Mouse (Mus musculus) olfactory bulb, adult 2 months (tissue): Measurements from ENCODE around the gene Vps54. TPM values are rescaled to one million over a fixed set of nuclear protein-coding genes. Genes with fewer than 3 reads are reported as not detected.
"Not testable (repeated sequence)": the region's sequence is repeated elsewhere in the genome, so short reads cannot be mapped to it uniquely, and the experiment has no call there.

Source experiments
- H3K27ac ChIP-seq: fragments of 200-500 bp; 2 replicates; pipeline ENCODE4 v1.5.1; 2012; ENCODE audit warnings: low read depth, low read length; ENCODE audit not compliant: insufficient read depth
- H3K4me1 ChIP-seq: fragments of 200-500 bp; 2 replicates; pipeline ENCODE4 v1.6.1; 2012; ENCODE audit warnings: low read length; ENCODE audit not compliant: control insufficient read depth, insufficient read depth
- H3K4me3 ChIP-seq: fragments of 200-500 bp; 2 replicates; pipeline ENCODE4 v1.5.1; 2012; ENCODE audit warnings: mild to moderate bottlenecking, low read depth, low read length, moderate library complexity; ENCODE audit not compliant: insufficient read depth
- CTCF ChIP-seq: fragments of 200-500 bp; IDR thresholded peaks from 2 replicates; pipeline ENCODE4 v1.5.1; 2012; ENCODE audit warnings: low read depth, mild to moderate bottlenecking, low read length, moderate library complexity; ENCODE audit not compliant: insufficient read depth
- POLR2A ChIP-seq: fragments of 200-500 bp; IDR thresholded peaks from 2 replicates; pipeline ENCODE4 v1.6.1; 2012; ENCODE audit warnings: mild to moderate bottlenecking, low read depth, low read length, moderate library complexity; ENCODE audit not compliant: insufficient read depth
- WGBS: fragments of 180-500 bp; shearing (Covaris S2); methylation state at CpG from one replicate; pipeline ENCODE4 v1.1.7; 2018; 5-methylcytosine and 5-hydroxymethylcytosine counted together
- polyA plus RNA-seq: library from polyadenylated mRNA; stranded (reverse); fragments of >200 nt; gene quantifications from 2 replicates; pipeline ENCODE4 v1.2.4, GENCODE M21; 2012; ENCODE audit warnings: low replicate concordance; ENCODE audit not compliant: missing spikeins, insufficient read depth, insufficient read length

The Vps54 gene
- not detected in 2 replicates for polyA plus RNA-seq

DNA sequence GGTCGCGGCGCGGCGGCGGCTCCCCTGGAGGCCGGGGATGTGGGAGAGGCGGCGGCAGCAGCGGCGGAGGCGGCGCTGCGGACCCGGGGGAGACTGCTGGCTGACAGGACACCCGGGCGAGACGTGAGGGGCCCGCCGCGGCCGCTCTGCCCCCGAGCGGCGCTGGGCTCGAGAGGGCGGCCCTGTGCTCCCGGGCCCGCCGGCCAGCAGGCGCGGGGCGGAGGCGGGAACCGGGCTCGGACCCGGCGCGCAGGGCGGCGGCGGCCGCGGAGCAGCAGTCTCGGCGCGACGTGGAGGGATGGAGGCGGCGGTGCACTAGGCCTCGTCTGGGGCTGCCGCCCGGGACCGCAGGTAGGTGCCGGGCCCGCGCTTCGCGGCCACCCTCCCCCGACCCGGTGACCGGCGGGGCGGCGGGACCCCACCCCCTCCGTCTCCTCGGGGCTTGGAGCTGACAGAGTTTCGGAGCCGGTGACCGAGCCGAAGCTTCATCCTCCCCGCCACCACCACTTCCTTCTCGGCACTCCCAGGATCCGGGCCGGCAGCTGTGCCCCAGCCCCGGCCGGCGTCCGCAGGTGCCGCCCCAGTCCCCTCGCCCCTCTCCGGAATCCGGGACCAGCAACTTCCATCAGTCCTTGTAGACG is at the start of gene Vps54:
Vps54 (plus strand) TSS at position 261 of the 641 bp plus-strand sequence.
- TF ChIP-seq POLR2A, result no peak; the same call in 1 of the 2 replicates
- TF ChIP-seq CTCF, result no peak
- 3% methylated on average over 84 of the region's 84 CpGs for WGBS
- Histone ChIP-seq H3K4me1 (no peaks in the 10 kb centered on the region), H3K27ac (peak within 1 kb of the TSS; percentile 92), H3K4me3 (peak within 1 kb of the TSS; percentile 97)

DNA sequence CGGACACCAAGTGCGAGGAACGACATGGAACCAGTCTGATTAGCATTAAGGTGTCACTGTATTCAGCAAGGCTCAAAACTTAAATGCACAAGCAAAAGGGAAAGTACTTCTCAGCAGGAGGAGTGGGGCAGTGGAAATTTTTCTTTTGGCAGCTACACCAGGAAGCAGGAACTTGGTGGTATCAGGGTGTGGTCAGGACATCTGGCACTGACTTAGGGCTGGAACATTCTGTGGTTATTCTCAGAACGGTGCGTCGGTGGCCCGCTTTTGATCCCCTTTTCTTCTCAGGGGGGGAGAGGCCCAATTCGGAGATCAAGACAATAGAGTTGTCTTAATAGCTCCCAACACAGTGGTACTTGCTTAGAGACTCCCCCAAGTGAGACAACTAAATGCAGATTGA is 47.3 kb upstream of the Vps54 start:
- WGBS, result 84% methylated on average over 8 of the region's 8 CpGs
- H3K4me3 ChIP-seq, H3K27ac ChIP-seq, H3K4me1 ChIP-seq: not testable (repeated sequence)

DNA sequence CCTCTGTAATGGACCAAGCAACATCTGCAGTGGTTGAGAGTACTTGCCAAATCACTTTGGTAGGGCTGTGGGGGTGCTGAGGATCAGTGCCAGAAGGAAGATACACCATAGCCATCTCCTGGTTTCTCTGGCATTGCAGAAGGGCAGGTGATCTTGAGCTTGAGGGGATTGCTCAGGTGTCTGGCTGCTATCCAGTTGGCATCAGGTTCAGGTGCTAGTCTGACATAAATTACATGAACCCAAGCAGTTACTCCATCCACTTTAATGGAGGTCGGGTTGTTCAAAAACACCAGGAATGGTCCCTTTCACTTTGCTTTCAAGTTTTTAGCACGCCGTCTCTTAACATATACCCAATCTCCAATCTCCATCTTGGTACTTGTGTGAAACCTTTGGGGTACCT is 44.2 kb upstream of the Vps54 start:
- no peaks in the 10 kb centered on the region for H3K4me1 ChIP-seq
- TF ChIP-seq CTCF, result no peak
- TF ChIP-seq POLR2A, result no peak
- H3K4me3 ChIP-seq, result no peak overlapping the region
- 94% methylated on average over 3 of the region's 3 CpGs for WGBS
- H3K27ac ChIP-seq, result no peak overlapping the region

DNA sequence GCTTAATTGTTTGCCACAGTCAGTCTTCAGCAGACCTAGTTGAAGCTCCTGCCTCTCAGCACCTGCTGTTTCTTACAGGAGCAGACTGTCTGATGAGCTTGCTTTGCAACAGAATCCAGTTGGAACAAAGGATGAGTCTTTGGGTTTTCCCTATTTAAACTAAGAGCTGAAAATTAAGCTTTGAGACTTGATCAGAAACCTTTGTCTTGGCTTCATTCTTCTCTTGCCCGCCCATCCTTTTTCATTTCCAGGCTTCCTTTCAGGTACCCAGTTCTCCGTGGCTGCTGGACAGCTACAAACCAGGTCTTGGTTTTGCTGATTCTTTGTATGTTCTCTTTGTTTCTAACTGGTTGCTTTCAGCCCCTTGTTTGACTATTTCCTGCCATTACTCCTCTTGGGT is 30.0 kb upstream of the Vps54 start:
- H3K4me1 ChIP-seq, result no peaks in the 10 kb centered on the region
- whole genome bisulfite sequencing, result 66% methylated on average over 2 of the region's 2 CpGs
- no peak overlapping the region for H3K4me3 ChIP-seq
- TF ChIP-seq CTCF (no peak), POLR2A (no peak)
- H3K27ac ChIP-seq, result no peak overlapping the region

DNA sequence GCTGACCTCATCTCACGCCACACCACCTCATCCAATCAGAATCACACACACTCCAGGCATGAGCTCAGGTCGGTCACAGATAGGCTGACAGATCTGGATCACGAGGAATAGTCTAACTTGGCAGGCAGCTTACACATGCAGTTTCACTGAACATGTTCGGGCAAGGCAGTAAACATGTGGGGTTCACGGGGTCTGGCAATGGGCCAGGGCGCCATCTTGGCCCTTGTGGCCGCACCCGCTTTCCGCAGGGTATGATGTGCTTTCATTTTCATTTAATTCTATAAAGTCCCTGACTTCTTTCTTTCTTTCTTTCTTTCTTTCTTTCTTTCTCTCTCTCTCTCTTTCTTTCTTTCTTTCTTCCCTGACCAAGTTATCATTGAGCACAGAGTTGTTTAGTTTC is 29.4 kb upstream of the Vps54 start:
- WGBS, result 95% methylated on average over 9 of the region's 9 CpGs
- not testable (repeated sequence) for H3K27ac ChIP-seq, H3K4me1 ChIP-seq, H3K4me3 ChIP-seq

DNA sequence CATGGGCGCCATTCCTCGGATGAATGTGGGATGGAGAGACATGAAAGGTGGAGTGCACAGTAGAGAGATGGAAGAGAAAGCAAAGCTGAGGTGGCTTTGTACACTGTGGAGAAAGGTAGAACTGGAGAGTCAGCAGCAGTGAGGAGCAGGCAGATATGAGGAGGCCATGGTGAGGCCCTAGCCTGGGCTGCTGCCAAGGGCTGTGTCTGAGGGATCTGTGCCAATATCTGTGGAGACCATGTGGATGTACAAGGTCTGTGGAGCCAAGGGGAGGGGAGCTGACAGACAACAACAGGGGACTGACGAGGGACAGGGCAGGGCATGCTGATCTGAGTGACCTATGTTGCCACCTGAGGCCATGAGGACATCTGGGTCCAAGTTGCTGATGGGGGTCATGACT is 21.7 kb upstream of the Vps54 start:
- Histone ChIP-seq H3K27ac (no peak overlapping the region), H3K4me1 (no peaks in the 10 kb centered on the region), H3K4me3 (no peak overlapping the region)
- TF ChIP-seq POLR2A (no peak), CTCF (no peak)
- 81% methylated on average over 3 of the region's 3 CpGs for WGBS

DNA sequence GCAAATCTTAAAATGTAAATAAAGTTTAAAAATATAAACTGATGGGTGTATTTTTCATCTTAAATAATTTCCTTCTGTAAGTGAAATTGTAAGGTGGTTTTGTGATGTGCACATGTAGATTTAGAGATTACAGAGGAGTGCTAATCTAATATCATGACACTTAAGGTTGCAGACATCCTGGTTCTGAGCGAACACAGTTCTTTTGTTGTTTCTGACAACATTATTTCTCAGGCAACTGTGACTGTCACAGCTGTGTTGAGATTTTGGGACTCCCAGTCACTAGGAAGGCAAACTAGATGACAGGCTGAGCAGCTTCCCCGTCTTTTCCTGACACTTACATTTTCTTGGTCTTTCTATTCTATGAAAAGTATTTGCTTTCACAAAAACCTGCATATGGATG is 19.8 kb upstream of the Vps54 start:
- H3K4me3 ChIP-seq, result no peak overlapping the region
- no peak for TF ChIP-seq POLR2A
- 89% methylated on average over 2 of the region's 2 CpGs for WGBS

DNA sequence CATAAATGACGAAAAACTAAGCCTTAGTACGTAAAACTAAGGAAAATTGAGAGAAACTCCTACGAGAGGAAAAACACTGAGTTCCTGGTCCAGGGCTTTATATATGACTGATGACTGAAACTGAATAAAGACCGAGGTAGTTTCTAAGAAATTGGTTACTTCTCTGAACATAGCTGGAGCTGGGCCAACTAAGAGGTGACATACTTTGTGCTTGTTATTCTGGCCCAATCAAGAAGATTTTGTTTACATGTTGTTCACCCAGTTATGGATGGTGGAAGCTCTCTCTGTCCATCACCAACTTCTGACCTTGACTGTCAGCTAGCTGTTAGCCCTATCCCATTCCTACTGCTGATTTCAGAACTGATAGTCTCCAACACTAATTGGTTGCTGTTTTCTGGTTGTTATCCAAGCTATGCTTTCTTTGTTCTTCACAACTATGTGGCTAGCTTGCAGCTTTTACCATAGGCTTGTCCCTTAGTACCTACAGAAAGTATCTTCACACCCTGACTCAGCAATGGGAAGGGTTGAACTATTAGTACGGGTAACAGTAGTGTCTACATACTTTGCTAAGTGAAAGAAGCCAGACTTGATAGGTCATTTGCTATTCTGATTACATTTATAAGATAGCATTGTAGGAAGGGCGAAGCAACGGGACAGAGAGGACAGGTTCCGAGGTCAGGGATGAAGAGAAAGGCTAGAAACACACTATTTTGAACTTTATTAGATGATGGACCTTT is 19.1 kb upstream of the Vps54 start:
- Histone ChIP-seq H3K27ac (no peak overlapping the region), H3K4me1 (no peaks in the 10 kb centered on the region), H3K4me3 (no peak overlapping the region)
- TF ChIP-seq CTCF, result no peak
- no peak for TF ChIP-seq POLR2A
- 92% methylated on average over 8 of the region's 8 CpGs for WGBS

More for the DNA sequence above, 19.8 kb upstream of the Vps54 start:
- no peaks in the 10 kb centered on the region for H3K4me1 ChIP-seq
- no peak overlapping the region for H3K27ac ChIP-seq

DNA sequence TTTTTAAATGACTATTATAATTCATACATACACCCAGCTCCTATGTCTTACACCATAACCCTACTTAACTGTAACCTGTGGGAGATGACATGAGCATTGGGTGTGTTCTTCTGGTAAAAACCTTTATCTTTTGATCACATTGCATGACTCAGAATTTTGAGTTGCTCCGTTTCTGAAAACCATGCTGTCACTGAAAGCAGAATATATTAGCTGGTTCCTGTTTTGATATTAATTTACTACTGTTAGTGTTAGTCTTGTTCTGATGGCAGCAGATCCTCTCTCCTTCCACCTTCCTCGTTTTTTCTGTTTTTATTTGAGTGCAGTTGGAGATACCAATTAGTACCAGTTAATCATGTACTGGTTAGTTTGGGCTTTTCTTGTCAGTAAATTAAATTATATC is 18.3 kb upstream of the Vps54 start:
- no peak overlapping the region for H3K27ac ChIP-seq
- TF ChIP-seq CTCF, result no peak
- WGBS, result 79% methylated on average over 2 of the region's 2 CpGs
- no peaks in the 10 kb centered on the region for H3K4me1 ChIP-seq
- H3K4me3 ChIP-seq, result no peak overlapping the region

DNA sequence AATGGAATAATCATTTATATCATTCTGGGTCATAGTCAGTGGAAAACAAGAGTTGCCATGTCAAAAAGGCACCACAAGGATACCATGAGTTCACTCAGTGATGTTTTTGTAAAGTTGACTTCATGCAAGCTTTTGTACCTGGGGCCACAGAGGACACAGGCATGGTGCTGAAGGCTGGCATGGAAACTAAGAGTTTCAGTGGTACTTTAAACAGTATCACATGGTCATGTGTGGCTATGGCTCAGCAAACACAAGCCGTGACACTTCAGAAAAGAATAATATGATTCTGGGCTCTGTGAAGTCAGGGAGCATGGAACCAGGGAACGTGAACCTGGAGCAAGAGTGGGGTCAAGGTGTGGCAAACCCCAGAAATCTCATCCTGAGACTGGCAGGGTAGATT is 17.7 kb upstream of the Vps54 start:
- WGBS, result 90% methylated on average over 2 of the region's 2 CpGs
- Histone ChIP-seq H3K4me1 (no peaks in the 10 kb centered on the region), H3K4me3 (no peak overlapping the region), H3K27ac (no peak overlapping the region)
- TF ChIP-seq POLR2A (no peak), CTCF (no peak)
